Mouse (Mus musculus): ENCODE measurements around the gene Zdhhc11. TPM values are rescaled to one million over a fixed set of nuclear protein-coding genes. Genes with fewer than 3 reads are reported as not detected.
A peak's percentile ranks its signal among the peaks of the same experiment; 100 is the strongest.

The Zdhhc11 gene
- polyA plus RNA-seq, 1 experiment from 2014 or later, result not detected

- peak; percentile 29 for DNase-seq
- Histone ChIP-seq H3K27ac (ENCODE audit: low read depth) (no peak overlapping the region), H3K9me3 (ENCODE audit: low read length) (no peaks in the 10 kb centered on the region), H3K36me3 (replicated peaks; ENCODE audit: insufficient read depth, low read length) (no peaks in the 10 kb centered on the region), H3K9ac (replicated peaks) (no peak overlapping the region), H3K27me3 (ENCODE audit: insufficient read depth, low read length) (no peaks in the 10 kb centered on the region), H3K4me1 (ENCODE audit: insufficient read depth) (peaks cover 14% of the 10 kb centered on the region; the same call in 1 of the 2 replicates), H3K4me3 (ENCODE audit: low read depth, low read length) (no peak overlapping the region), H3K4me2 (ENCODE audit: low read depth, low read length) (no peak overlapping the region)
- 62% methylated on average over 4 of the region's 4 CpGs for WGBS (ENCODE audit: insufficient replicate concordance)
- TF ChIP-seq EP300 (IDR thresholded peaks at IDR 0.05; ENCODE audit: low read depth), result no peak
- TF ChIP-seq CTCF (IDR thresholded peaks at IDR 0.05; ENCODE audit: low read depth), result no peak
- peak; percentile 71 for ATAC-seq
Measured at GRCm38 (mm10) chr13:74025151-74026081, 61.8 kb downstream of the Zdhhc11 start.

- H3K4me3 ChIP-seq (ENCODE audit: low read depth, low read length), result no peak overlapping the region
Measured at GRCm38 (mm10) chr13:74026215-74026614, 62.6 kb downstream of the Zdhhc11 start.

GRCm38 (mm10) chr13:74028116-74028515 is 64.5 kb downstream of the Zdhhc11 start:
- ATAC-seq, result no peak
- H3K36me3 ChIP-seq (replicated peaks; ENCODE audit: insufficient read depth, low read length), result no peaks in the 10 kb centered on the region
- WGBS (ENCODE audit: insufficient replicate concordance), result 52% methylated on average over 2 of the region's 2 CpGs

More at GRCm38 (mm10) chr13:74026215-74026614, 62.6 kb downstream of the Zdhhc11 start:
- no peak overlapping the region for H3K9ac ChIP-seq (replicated peaks)
- 23% methylated on average over 2 of the region's 2 CpGs for WGBS (ENCODE audit: insufficient replicate concordance)
- no peaks in the 10 kb centered on the region for H3K27me3 ChIP-seq (ENCODE audit: insufficient read depth, low read length)
- H3K9me3 ChIP-seq (ENCODE audit: low read length), result no peaks in the 10 kb centered on the region
- no peaks in the 10 kb centered on the region for H3K36me3 ChIP-seq (replicated peaks; ENCODE audit: insufficient read depth, low read length)
- H3K4me2 ChIP-seq (ENCODE audit: low read depth, low read length), result no peak overlapping the region
- no peak overlapping the region for H3K27ac ChIP-seq (ENCODE audit: low read depth)
- ATAC-seq (peak; percentile 74), DNase-seq (peak; percentile 41)
- H3K4me1 ChIP-seq (ENCODE audit: insufficient read depth), result peaks cover 14% of the 10 kb centered on the region; the same call in 1 of the 2 replicates
- no peak for TF ChIP-seq EP300 (IDR thresholded peaks at IDR 0.05; ENCODE audit: low read depth)
- peak; percentile 83 for TF ChIP-seq CTCF (IDR thresholded peaks at IDR 0.05; ENCODE audit: low read depth)

GRCm38 (mm10) chr13:74029013-74029412 is 65.4 kb downstream of the Zdhhc11 start:
- no peaks in the 10 kb centered on the region for H3K36me3 ChIP-seq (replicated peaks; ENCODE audit: insufficient read depth, low read length)
- ATAC-seq, result no peak
- no peak overlapping the region for H3K4me3 ChIP-seq (ENCODE audit: low read depth, low read length)
- DNase-seq, result no peak
- peaks cover 14% of the 10 kb centered on the region; the same call in 1 of the 2 replicates for H3K4me1 ChIP-seq (ENCODE audit: insufficient read depth)
- no peaks in the 10 kb centered on the region for H3K27me3 ChIP-seq (ENCODE audit: insufficient read depth, low read length)
- no peak overlapping the region for H3K27ac ChIP-seq (ENCODE audit: low read depth)
- 53% methylated on average over 2 of the region's 2 CpGs for WGBS (ENCODE audit: insufficient replicate concordance)
- H3K4me2 ChIP-seq (ENCODE audit: low read depth, low read length), result no peak overlapping the region
- TF ChIP-seq CTCF (IDR thresholded peaks at IDR 0.05; ENCODE audit: low read depth) (no peak), EP300 (IDR thresholded peaks at IDR 0.05; ENCODE audit: low read depth) (no peak)
- no peak overlapping the region for H3K9ac ChIP-seq (replicated peaks)
- no peaks in the 10 kb centered on the region for H3K9me3 ChIP-seq (ENCODE audit: low read length)

More at GRCm38 (mm10) chr13:74028116-74028515, 64.5 kb downstream of the Zdhhc11 start:
- no peak for DNase-seq
- H3K4me1 ChIP-seq (ENCODE audit: insufficient read depth), result peaks cover 14% of the 10 kb centered on the region; the same call in 1 of the 2 replicates
- H3K4me3 ChIP-seq (ENCODE audit: low read depth, low read length), result no peak overlapping the region
- H3K9ac ChIP-seq (replicated peaks), result no peak overlapping the region
- H3K27ac ChIP-seq (ENCODE audit: low read depth), result no peak overlapping the region
- H3K4me2 ChIP-seq (ENCODE audit: low read depth, low read length), result no peak overlapping the region
- TF ChIP-seq CTCF (IDR thresholded peaks at IDR 0.05; ENCODE audit: low read depth) (no peak), EP300 (IDR thresholded peaks at IDR 0.05; ENCODE audit: low read depth) (no peak)
- no peaks in the 10 kb centered on the region for H3K27me3 ChIP-seq (ENCODE audit: insufficient read depth, low read length)
- H3K9me3 ChIP-seq (ENCODE audit: low read length), result no peaks in the 10 kb centered on the region

- Histone ChIP-seq H3K36me3 (replicated peaks; ENCODE audit: insufficient read depth, low read length) (no peaks in the 10 kb centered on the region), H3K27me3 (ENCODE audit: insufficient read depth, low read length) (no peaks in the 10 kb centered on the region), H3K4me1 (ENCODE audit: insufficient read depth) (0 out of 2 replicates have a peak, but pooled peaks cover 5% of the 10 kb centered on the region), H3K4me3 (ENCODE audit: low read depth, low read length) (no peak overlapping the region), H3K9ac (replicated peaks) (no peak overlapping the region), H3K9me3 (ENCODE audit: low read length) (no peaks in the 10 kb centered on the region), H3K27ac (ENCODE audit: low read depth) (no peak overlapping the region), H3K4me2 (ENCODE audit: low read depth, low read length) (no peak overlapping the region)
- TF ChIP-seq EP300 (IDR thresholded peaks at IDR 0.05; ENCODE audit: low read depth), result no peak
- TF ChIP-seq CTCF (IDR thresholded peaks at IDR 0.05; ENCODE audit: low read depth), result no peak
- ATAC-seq (no peak), DNase-seq (no peak)
- WGBS (ENCODE audit: insufficient replicate concordance), result 88% methylated on average over 7 of the region's 7 CpGs
Measured at GRCm38 (mm10) chr13:74030691-74031090, 67.0 kb downstream of the Zdhhc11 start.

GRCm38 (mm10) chr13:74031133-74031532 is 67.5 kb downstream of the Zdhhc11 start:
- ATAC-seq, result no peak
- Histone ChIP-seq H3K4me2 (ENCODE audit: low read depth, low read length) (no peak overlapping the region), H3K9ac (replicated peaks) (no peak overlapping the region), H3K4me1 (ENCODE audit: insufficient read depth) (0 out of 2 replicates have a peak, but pooled peaks cover under 1% of the 10 kb centered on the region), H3K36me3 (replicated peaks; ENCODE audit: insufficient read depth, low read length) (no peaks in the 10 kb centered on the region), H3K27ac (ENCODE audit: low read depth) (no peak overlapping the region), H3K4me3 (ENCODE audit: low read depth, low read length) (no peak overlapping the region), H3K9me3 (ENCODE audit: low read length) (no peaks in the 10 kb centered on the region), H3K27me3 (ENCODE audit: insufficient read depth, low read length) (no peaks in the 10 kb centered on the region)
- no peak for TF ChIP-seq CTCF (IDR thresholded peaks at IDR 0.05; ENCODE audit: low read depth)
- TF ChIP-seq EP300 (IDR thresholded peaks at IDR 0.05; ENCODE audit: low read depth), result no peak
- no peak for DNase-seq
- 85% methylated on average over 8 of the region's 8 CpGs for WGBS (ENCODE audit: insufficient replicate concordance)
